In genomic region chr13:23555839-23556416, GRCm38 (mm10) we compare ENCODE assay signal across 8 mouse cellular contexts. TPM values are rescaled to one million over a fixed set of nuclear protein-coding genes. Genes with fewer than 3 reads are reported as not detected.
DNase-seq lines count a peak whose midpoint lies in the region; ATAC-seq and TF ChIP-seq lines count a peak whose summit lies in the region.

No protein-coding gene starts in this region.

- peak; percentile 84 for ATAC-seq in forebrain, embryonic 15.5 days (replicated peaks)
- peak; percentile 82 for ATAC-seq in lung, embryonic 15.5 days (ENCODE audit: borderline replicate concordance, extremely low read depth, low FRiP score, low TSS enrichment)

- TF ChIP-seq CTCF in olfactory bulb, adult 2 months (IDR thresholded peaks at IDR 0.05; ENCODE audit: insufficient read depth, low read depth, low read length): no peak

- no peaks in the 10 kb centered on the region for H3K27me3 ChIP-seq in forebrain, embryonic 15.5 days
- H3K27me3 ChIP-seq in hindbrain, embryonic 10.5 days (ENCODE audit: insufficient read depth, poor library complexity, severe bottlenecking): no peaks in the 10 kb centered on the region
- H3K27me3 ChIP-seq in lung, embryonic 15.5 days: no peaks in the 10 kb centered on the region

- peak overlapping the region; percentile 57 for H3K4me3 ChIP-seq in forebrain, embryonic 15.5 days
- H3K4me3 ChIP-seq in hindbrain, embryonic 10.5 days: peak overlapping the region; percentile 71
- peak overlapping the region; percentile 62 for H3K4me3 ChIP-seq in lung, embryonic 15.5 days
- H3K4me3 ChIP-seq in olfactory bulb, adult 2 months (ENCODE audit: insufficient read depth, low read depth, low read length): peak overlapping the region; percentile 60

- H3K36me3 ChIP-seq in forebrain, embryonic 15.5 days: no peaks in the 10 kb centered on the region
- H3K36me3 ChIP-seq in hindbrain, embryonic 10.5 days: no peaks in the 10 kb centered on the region
- H3K36me3 ChIP-seq in lung, embryonic 15.5 days: no peaks in the 10 kb centered on the region

- no peak for TF ChIP-seq POLR2A in olfactory bulb, adult 2 months (IDR thresholded peaks at IDR 0.05; ENCODE audit: insufficient read depth, low read depth, low read length)

- H3K4me1 ChIP-seq in forebrain, embryonic 15.5 days: peaks cover 35% of the 10 kb centered on the region
- H3K4me1 ChIP-seq in hindbrain, embryonic 10.5 days (replicated peaks): peaks cover 15% of the 10 kb centered on the region
- peaks cover 13% of the 10 kb centered on the region for H3K4me1 ChIP-seq in lung, embryonic 15.5 days
- H3K4me1 ChIP-seq in olfactory bulb, adult 2 months (ENCODE audit: control insufficient read depth, insufficient read depth, low read length): peaks cover 3% of the 10 kb centered on the region; the same call in 1 of the 2 replicates

- H3K9ac ChIP-seq in forebrain, embryonic 15.5 days (replicated peaks): peak overlapping the region; percentile 78
- peak overlapping the region; percentile 92 for H3K9ac ChIP-seq in lung, embryonic 15.5 days

- under 1% methylated on average over 18 of the region's 18 CpGs for WGBS in forebrain, embryonic 15.5 days
- under 1% methylated on average over 18 of the region's 18 CpGs for WGBS in hindbrain, embryonic 10.5 days
- WGBS in lung, embryonic 15.5 days: under 1% methylated on average over 18 of the region's 18 CpGs
- WGBS in olfactory bulb, adult 2 months: under 1% methylated on average over 18 of the region's 18 CpGs

- peak; percentile 92 for DNase-seq in MN1 (ENCODE audit: low spot score)
- DNase-seq in cerebellum, adult 11-12 months: peak; percentile 68
- DNase-seq in hindbrain, embryonic 10.5 days (ENCODE audit: low spot score): peak; percentile 78
- DNase-seq in layer of hippocampus, adult 9-11 months: peak; percentile 88
- peak; percentile 43 for DNase-seq in urinary bladder, postnatal 25 days (ENCODE audit: low spot score)

- H3K27ac ChIP-seq in forebrain, embryonic 15.5 days (replicated peaks): peak overlapping the region; percentile 97
- peak overlapping the region; percentile 98 for H3K27ac ChIP-seq in hindbrain, embryonic 10.5 days
- H3K27ac ChIP-seq in lung, embryonic 15.5 days: peak overlapping the region; percentile 99
- H3K27ac ChIP-seq in olfactory bulb, adult 2 months (ENCODE audit: insufficient read depth, low read depth, low read length): peak overlapping the region; percentile 85

- no peaks in the 10 kb centered on the region for H3K9me3 ChIP-seq in forebrain, embryonic 15.5 days
- H3K9me3 ChIP-seq in hindbrain, embryonic 10.5 days: no peaks in the 10 kb centered on the region
- no peaks in the 10 kb centered on the region for H3K9me3 ChIP-seq in lung, embryonic 15.5 days

- H3K4me2 ChIP-seq in forebrain, embryonic 15.5 days (replicated peaks): peak overlapping the region; percentile 99
- peak overlapping the region; percentile 87 for H3K4me2 ChIP-seq in lung, embryonic 15.5 days

RNA-seq across cellular contexts. Expression of gene Hist1h1d, which starts 2.9 kb away (rescaled TPM):
- 0.23 and 0.25 TPM in 2 replicates for polyA plus RNA-seq in forebrain, embryonic 15.5 days (2015; fragmentation: Nextera tagmentation; extraction: Ambion mirVana)
- 0.37 and 0.49 TPM in 2 replicates for polyA plus RNA-seq in hindbrain, embryonic 10.5 days (2016; fragmentation: Nextera tagmentation; extraction: Ambion mirVana)
- 0.78 and 0.86 TPM in 2 replicates for polyA plus RNA-seq in lung, embryonic 15.5 days (2015; fragmentation: Nextera tagmentation; extraction: Ambion mirVana)
- polyA plus RNA-seq in olfactory bulb, adult 2 months (2012; ENCODE audit: insufficient read depth, insufficient read length, low replicate concordance, missing spikeins): not detected in 2 replicates

RNA-seq across cellular contexts. Expression of gene Hist1h4f, which starts 4.5 kb away (rescaled TPM):
- polyA plus RNA-seq in forebrain, embryonic 15.5 days (2015; fragmentation: Nextera tagmentation; extraction: Ambion mirVana): 0.70 and 0.73 TPM in 2 replicates
- polyA plus RNA-seq in hindbrain, embryonic 10.5 days (2016; fragmentation: Nextera tagmentation; extraction: Ambion mirVana): 0.56 TPM in 1 of 2 replicates, not detected in the other
- polyA plus RNA-seq in lung, embryonic 15.5 days (2015; fragmentation: Nextera tagmentation; extraction: Ambion mirVana): 1.7 and 2.1 TPM in 2 replicates
- polyA plus RNA-seq in olfactory bulb, adult 2 months (2012; ENCODE audit: insufficient read depth, insufficient read length, low replicate concordance, missing spikeins): not detected in 2 replicates

RNA-seq across cellular contexts. Expression of gene Hist1h3e, which starts 6.2 kb away (rescaled TPM):
- polyA plus RNA-seq in forebrain, embryonic 15.5 days (2015; fragmentation: Nextera tagmentation; extraction: Ambion mirVana): 2.6 and 2.7 TPM in 2 replicates
- 5.3 and 5.6 TPM in 2 replicates for polyA plus RNA-seq in hindbrain, embryonic 10.5 days (2016; fragmentation: Nextera tagmentation; extraction: Ambion mirVana)
- 7.1 and 7.9 TPM in 2 replicates for polyA plus RNA-seq in lung, embryonic 15.5 days (2015; fragmentation: Nextera tagmentation; extraction: Ambion mirVana)
- polyA plus RNA-seq in olfactory bulb, adult 2 months (2012; ENCODE audit: insufficient read depth, insufficient read length, low replicate concordance, missing spikeins): not detected in 2 replicates

RNA-seq across cellular contexts. Expression of gene Hist1h3f, which starts 12.1 kb away (rescaled TPM):
- polyA plus RNA-seq in forebrain, embryonic 15.5 days (2015; fragmentation: Nextera tagmentation; extraction: Ambion mirVana): 0.46 and 0.94 TPM in 2 replicates
- 0.92 and 1.1 TPM in 2 replicates for polyA plus RNA-seq in hindbrain, embryonic 10.5 days (2016; fragmentation: Nextera tagmentation; extraction: Ambion mirVana)
- 0.75 and 1.5 TPM in 2 replicates for polyA plus RNA-seq in lung, embryonic 15.5 days (2015; fragmentation: Nextera tagmentation; extraction: Ambion mirVana)
- polyA plus RNA-seq in olfactory bulb, adult 2 months (2012; ENCODE audit: insufficient read depth, insufficient read length, low replicate concordance, missing spikeins): not detected in 2 replicates

RNA-seq across cellular contexts. Expression of gene Hist1h2bh, which starts 12.7 kb away (rescaled TPM):
- polyA plus RNA-seq in forebrain, embryonic 15.5 days (2015; fragmentation: Nextera tagmentation; extraction: Ambion mirVana): 0.37 and 0.59 TPM in 2 replicates
- 0.51 and 1.1 TPM in 2 replicates for polyA plus RNA-seq in hindbrain, embryonic 10.5 days (2016; fragmentation: Nextera tagmentation; extraction: Ambion mirVana)
- polyA plus RNA-seq in lung, embryonic 15.5 days (2015; fragmentation: Nextera tagmentation; extraction: Ambion mirVana): 1.4 TPM in 2 replicates
- polyA plus RNA-seq in olfactory bulb, adult 2 months (2012; ENCODE audit: insufficient read depth, insufficient read length, low replicate concordance, missing spikeins): not detected in 2 replicates

Comparison
In these comparisons a context has a peak if more than half of its experiments do, and no peak if none do; other contexts are left out.
1. Peak in every context shown above with its lines: DNase-seq, ATAC-seq, H3K4me3 ChIP-seq and H3K27ac ChIP-seq.